Mouse (Mus musculus): ENCODE data around the gene Trio. TPM values are rescaled to one million over a fixed set of nuclear protein-coding genes. Genes with fewer than 3 reads are reported as not detected.

Gene Trio
- polyA plus RNA-seq, 1 experiment from 2014 or later, result 36.2 TPM

- H3K4me3 ChIP-seq, result no peak overlapping the region
- ATAC-seq (ENCODE audit: low FRiP score, low read depth), result no peak
- H3K9me3 ChIP-seq, result no peaks in the 10 kb centered on the region
- H3K36me3 ChIP-seq, result no peaks in the 10 kb centered on the region
- no peak overlapping the region for H3K9ac ChIP-seq
- no peak overlapping the region for H3K27ac ChIP-seq (replicated peaks)
- H3K4me2 ChIP-seq, result no peak overlapping the region
- H3K27me3 ChIP-seq, result no peaks in the 10 kb centered on the region
- H3K4me1 ChIP-seq (replicated peaks), result peaks cover 12% of the 10 kb centered on the region
- WGBS, result 91% methylated on average over 7 of the region's 7 CpGs
Observed at GRCm38 (mm10) chr15:28029371-28029770, 3.7 kb upstream of the Trio start.

GRCm38 (mm10) chr15:28028542-28028941 lies 2.9 kb upstream of the Trio start:
- ATAC-seq (ENCODE audit: low FRiP score, low read depth), result no peak
- Histone ChIP-seq H3K27ac (replicated peaks) (no peak overlapping the region), H3K36me3 (no peaks in the 10 kb centered on the region), H3K4me1 (replicated peaks) (peaks cover 16% of the 10 kb centered on the region), H3K27me3 (no peaks in the 10 kb centered on the region), H3K4me3 (no peak overlapping the region), H3K9ac (no peak overlapping the region), H3K9me3 (no peaks in the 10 kb centered on the region), H3K4me2 (no peak overlapping the region)
- WGBS, result 91% methylated on average over 6 of the region's 6 CpGs

- Histone ChIP-seq H3K36me3 (no peaks in the 10 kb centered on the region), H3K27me3 (no peaks in the 10 kb centered on the region), H3K4me2 (peak overlapping the region; percentile 70), H3K27ac (replicated peaks) (peak overlapping the region; percentile 98), H3K9me3 (no peaks in the 10 kb centered on the region), H3K4me3 (peak overlapping the region; percentile 75), H3K9ac (peak overlapping the region; percentile 93), H3K4me1 (replicated peaks) (peaks cover 40% of the 10 kb centered on the region)
- WGBS, result under 1% methylated on average over 18 of the region's 18 CpGs
- no peak for ATAC-seq (ENCODE audit: low FRiP score, low read depth)
Observed at GRCm38 (mm10) chr15:28026167-28026481, 476 bp upstream of the Trio start.

- peak; percentile 7 for ATAC-seq (ENCODE audit: low FRiP score, low read depth)
- H3K9ac ChIP-seq, result peak overlapping the region; percentile 93
- H3K4me3 ChIP-seq, result peak overlapping the region; percentile 75
- H3K4me1 ChIP-seq (replicated peaks), result peaks cover 50% of the 10 kb centered on the region
- H3K27ac ChIP-seq (replicated peaks), result peak overlapping the region; percentile 98
- WGBS, result under 1% methylated on average over 54 of the region's 54 CpGs
- peak overlapping the region; percentile 70 for H3K4me2 ChIP-seq
- no peaks in the 10 kb centered on the region for H3K9me3 ChIP-seq
- H3K27me3 ChIP-seq, result no peaks in the 10 kb centered on the region
- no peaks in the 10 kb centered on the region for H3K36me3 ChIP-seq
Observed at GRCm38 (mm10) chr15:28024965-28025338, 696 bp downstream of the Trio start.

- under 1% methylated on average over 81 of the region's 81 CpGs for WGBS
- H3K4me1 ChIP-seq (replicated peaks), result peaks cover 56% of the 10 kb centered on the region
- no peaks in the 10 kb centered on the region for H3K36me3 ChIP-seq
- H3K4me2 ChIP-seq, result peak overlapping the region; percentile 70
- H3K9ac ChIP-seq, result peak overlapping the region; percentile 93
- peak; percentile 42 for ATAC-seq (ENCODE audit: low FRiP score, low read depth)
- H3K9me3 ChIP-seq, result no peaks in the 10 kb centered on the region
- no peaks in the 10 kb centered on the region for H3K27me3 ChIP-seq
- H3K27ac ChIP-seq (replicated peaks), result peak overlapping the region; percentile 98
- H3K4me3 ChIP-seq, result peak overlapping the region; percentile 75
Observed at GRCm38 (mm10) chr15:28024031-28024964, 1.4 kb downstream of the Trio start.

GRCm38 (mm10) chr15:28021591-28022209 lies 3.9 kb downstream of the Trio start:
- ATAC-seq (ENCODE audit: low FRiP score, low read depth), result no peak
- H3K4me1 ChIP-seq (replicated peaks), result peaks cover 64% of the 10 kb centered on the region
- 6% methylated on average over 15 of the region's 15 CpGs for WGBS
- peak overlapping the region; percentile 14 for H3K4me3 ChIP-seq
- peak overlapping the region; percentile 27; the same call in 1 of the 2 replicates for H3K9ac ChIP-seq
- no peaks in the 10 kb centered on the region for H3K27me3 ChIP-seq
- H3K4me2 ChIP-seq, result peak overlapping the region; percentile 70
- H3K27ac ChIP-seq (replicated peaks), result no peak overlapping the region
- H3K9me3 ChIP-seq, result no peaks in the 10 kb centered on the region
- H3K36me3 ChIP-seq, result no peaks in the 10 kb centered on the region

GRCm38 (mm10) chr15:28019393-28020070 lies 6.1 kb downstream of the Trio start:
- Histone ChIP-seq H3K4me1 (replicated peaks) (peaks cover 71% of the 10 kb centered on the region), H3K9ac (no peak overlapping the region), H3K27ac (replicated peaks) (no peak overlapping the region), H3K27me3 (no peaks in the 10 kb centered on the region), H3K9me3 (no peaks in the 10 kb centered on the region), H3K36me3 (no peaks in the 10 kb centered on the region), H3K4me3 (no peak overlapping the region), H3K4me2 (no peak overlapping the region)
- ATAC-seq (ENCODE audit: low FRiP score, low read depth), result no peak
- WGBS, result 69% methylated on average over 7 of the region's 7 CpGs

- no peak overlapping the region for H3K27ac ChIP-seq (replicated peaks)
- H3K9ac ChIP-seq, result no peak overlapping the region
- H3K36me3 ChIP-seq, result no peaks in the 10 kb centered on the region
- WGBS, result 70% methylated on average over 3 of the region's 3 CpGs
- no peaks in the 10 kb centered on the region for H3K27me3 ChIP-seq
- no peak for ATAC-seq (ENCODE audit: low FRiP score, low read depth)
- H3K4me3 ChIP-seq, result no peak overlapping the region
- H3K4me2 ChIP-seq, result no peak overlapping the region
- H3K9me3 ChIP-seq, result no peaks in the 10 kb centered on the region
- H3K4me1 ChIP-seq (replicated peaks), result peaks cover 57% of the 10 kb centered on the region
Observed at GRCm38 (mm10) chr15:28007516-28007915, 18.1 kb downstream of the Trio start.

GRCm38 (mm10) chr15:28004192-28004767 lies 21.4 kb downstream of the Trio start:
- no peak overlapping the region for H3K27ac ChIP-seq (replicated peaks)
- H3K9me3 ChIP-seq, result no peaks in the 10 kb centered on the region
- H3K4me1 ChIP-seq (replicated peaks), result peaks cover 62% of the 10 kb centered on the region
- 51% methylated on average over 5 of the region's 5 CpGs for WGBS
- no peaks in the 10 kb centered on the region for H3K36me3 ChIP-seq
- H3K27me3 ChIP-seq, result no peaks in the 10 kb centered on the region
- no peak overlapping the region for H3K4me2 ChIP-seq
- no peak overlapping the region for H3K9ac ChIP-seq
- H3K4me3 ChIP-seq, result no peak overlapping the region
- ATAC-seq (ENCODE audit: low FRiP score, low read depth), result no peak

GRCm38 (mm10) chr15:28002515-28002914 lies 23.1 kb downstream of the Trio start:
- Histone ChIP-seq H3K4me2 (no peak overlapping the region), H3K27ac (replicated peaks) (no peak overlapping the region), H3K4me1 (replicated peaks) (peaks cover 71% of the 10 kb centered on the region), H3K9me3 (no peaks in the 10 kb centered on the region), H3K4me3 (no peak overlapping the region), H3K27me3 (no peaks in the 10 kb centered on the region), H3K9ac (no peak overlapping the region), H3K36me3 (no peaks in the 10 kb centered on the region)
- 27% methylated on average over 3 of the region's 3 CpGs for WGBS
- no peak for ATAC-seq (ENCODE audit: low FRiP score, low read depth)

GRCm38 (mm10) chr15:28001299-28001698 lies 24.3 kb downstream of the Trio start:
- no peak for ATAC-seq (ENCODE audit: low FRiP score, low read depth)
- no peak overlapping the region for H3K4me2 ChIP-seq
- H3K4me1 ChIP-seq (replicated peaks), result peaks cover 74% of the 10 kb centered on the region
- no peaks in the 10 kb centered on the region for H3K27me3 ChIP-seq
- no peak overlapping the region for H3K27ac ChIP-seq (replicated peaks)
- no peak overlapping the region for H3K4me3 ChIP-seq
- 62% methylated on average over 4 of the region's 4 CpGs for WGBS
- no peaks in the 10 kb centered on the region for H3K9me3 ChIP-seq
- no peaks in the 10 kb centered on the region for H3K36me3 ChIP-seq
- H3K9ac ChIP-seq, result no peak overlapping the region

All from hindbrain, embryonic 15.5 days (tissue).